Mouse (Mus musculus): ENCODE measurements around the gene Fam163a.

Fam163a gene

GRCm38 (mm10) chr1:156074575-156074974, 130.3 kb downstream of the Fam163a start:
- peak; percentile 92 for DNase-seq

GRCm38 (mm10) chr1:156073169-156073821, 131.5 kb downstream of the Fam163a start:
- DNase-seq = no peak

- no peak for DNase-seq
These were observed 134.7 kb downstream of the Fam163a start for GRCm38 (mm10) chr1:156070106-156070505.

- no peak for DNase-seq
These were observed 138.7 kb downstream of the Fam163a start for GRCm38 (mm10) chr1:156066133-156066532.

DNA sequence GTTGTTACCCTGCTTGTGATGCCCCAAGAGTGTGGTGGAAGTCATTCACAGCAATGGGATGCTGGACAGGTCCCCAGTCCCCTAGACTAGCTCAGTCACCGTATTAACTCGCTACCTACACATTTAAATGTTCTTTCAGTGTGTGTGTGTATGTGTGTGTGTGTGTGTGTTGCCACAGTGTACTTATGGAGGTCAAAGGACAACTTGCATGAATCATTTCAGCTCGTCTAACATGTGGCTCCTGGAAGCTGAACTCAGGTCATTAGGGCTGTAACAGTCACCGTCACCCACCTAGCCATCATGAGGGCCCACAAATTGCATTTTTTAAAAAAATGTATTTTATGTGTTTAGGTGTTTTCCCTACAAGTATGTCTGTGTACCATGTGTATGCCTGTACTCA, 142.6 kb downstream of the Fam163a start:
- DNase-seq = no peak

- DNase-seq = no peak
These were observed 146.6 kb downstream of the Fam163a start for GRCm38 (mm10) chr1:156058207-156058606.

- DNase-seq = no peak
These were observed 158.1 kb downstream of the Fam163a start for GRCm38 (mm10) chr1:156046688-156047087.

DNA sequence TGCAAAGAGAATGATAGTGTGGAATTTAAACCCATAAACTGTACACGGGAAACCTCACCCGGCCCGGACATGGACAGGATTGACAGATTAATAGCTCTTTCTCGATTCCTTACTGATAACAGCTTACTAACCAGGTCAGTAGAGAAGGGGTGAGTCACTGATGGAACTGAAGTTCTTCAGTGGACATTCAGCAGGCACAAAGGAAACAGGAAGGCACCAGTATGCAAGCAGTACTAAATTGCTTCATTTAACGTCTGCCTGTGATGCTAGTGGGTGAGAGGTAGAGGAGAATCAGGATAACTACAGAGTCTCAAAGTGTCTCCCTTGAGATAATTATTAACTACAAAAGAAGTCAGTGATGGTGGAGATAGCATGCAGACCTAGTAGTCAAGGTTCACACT, 160.6 kb downstream of the Fam163a start:
- peak; percentile 60 for DNase-seq

GRCm38 (mm10) chr1:156043027-156043426, 161.8 kb downstream of the Fam163a start:
- peak; percentile 92 for DNase-seq

DNA sequence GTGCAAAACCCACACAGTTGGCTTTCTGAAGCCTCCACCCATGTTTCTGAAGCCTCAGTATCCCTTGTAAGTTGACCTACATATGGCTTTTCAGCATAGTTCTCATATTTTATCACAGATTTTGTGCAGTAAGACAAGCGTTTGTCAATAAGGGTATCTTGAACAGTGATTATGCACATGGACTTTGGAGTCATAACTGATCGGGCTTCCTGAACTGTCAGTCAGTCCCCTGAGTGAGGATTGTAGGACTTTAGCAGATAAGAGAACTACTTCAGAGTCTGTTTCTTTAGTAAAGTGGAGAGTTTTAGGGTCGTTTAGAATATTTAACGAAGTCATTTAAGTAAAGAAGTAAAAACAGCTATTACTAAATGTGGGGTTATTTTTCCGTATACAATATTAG, 162.3 kb downstream of the Fam163a start:
- DNase-seq = peak; percentile 25

- peak; percentile 22 for DNase-seq
These were observed 163.2 kb downstream of the Fam163a start for GRCm38 (mm10) chr1:156041451-156042241.

DNA sequence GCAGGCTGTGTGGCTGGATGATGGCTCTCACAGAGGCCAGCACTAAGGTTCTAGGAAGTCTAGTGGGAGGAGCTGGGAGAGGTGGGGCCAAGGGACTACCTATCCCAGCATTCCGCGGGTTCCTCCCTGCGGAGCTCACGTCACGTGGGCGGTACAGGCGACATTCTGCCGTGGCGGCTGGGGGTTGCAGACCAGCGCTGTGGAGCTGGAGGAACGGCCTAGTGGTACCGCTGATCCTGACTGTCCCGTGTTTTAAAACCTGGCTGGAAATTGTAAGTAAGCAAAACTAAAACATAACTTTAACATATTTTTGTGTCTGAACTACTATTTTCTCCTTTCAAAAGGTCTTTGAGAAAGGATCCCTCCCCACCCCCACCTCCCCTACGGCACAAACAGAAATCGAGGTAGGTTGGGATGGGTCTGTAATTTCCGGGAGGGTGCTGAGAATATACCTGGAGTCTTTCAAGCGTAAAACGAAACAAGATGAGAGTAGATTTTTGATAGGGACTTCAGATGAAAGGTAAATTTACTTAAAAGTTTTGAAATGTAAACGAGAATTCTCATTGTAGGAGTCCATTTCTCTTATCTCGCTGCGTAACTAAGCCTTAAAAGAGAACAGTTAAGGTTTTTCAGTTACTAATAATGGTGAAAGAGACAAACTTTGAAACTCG, 164.0 kb downstream of the Fam163a start:
- peak; percentile 99 for DNase-seq

DNA sequence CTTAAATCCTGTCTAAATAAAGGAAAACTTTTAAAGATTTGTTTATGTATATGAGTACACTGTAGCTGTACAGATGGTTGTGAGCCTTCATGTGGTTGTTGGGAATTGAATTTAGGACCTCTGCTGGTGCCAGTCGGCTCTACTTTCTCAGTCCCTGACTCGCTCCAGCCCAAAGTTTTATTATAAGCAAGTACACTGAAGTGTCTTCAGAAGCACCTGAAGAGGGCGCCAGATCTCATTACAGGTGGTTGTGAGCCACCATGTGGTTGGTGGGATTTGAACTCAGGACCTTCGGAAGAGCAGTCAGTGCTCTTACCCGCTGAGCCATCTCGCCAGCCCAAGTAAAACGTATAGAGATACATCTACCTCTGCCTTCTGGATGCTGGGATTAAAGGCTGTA, 164.8 kb downstream of the Fam163a start:
- peak; percentile 89 for DNase-seq

DNA sequence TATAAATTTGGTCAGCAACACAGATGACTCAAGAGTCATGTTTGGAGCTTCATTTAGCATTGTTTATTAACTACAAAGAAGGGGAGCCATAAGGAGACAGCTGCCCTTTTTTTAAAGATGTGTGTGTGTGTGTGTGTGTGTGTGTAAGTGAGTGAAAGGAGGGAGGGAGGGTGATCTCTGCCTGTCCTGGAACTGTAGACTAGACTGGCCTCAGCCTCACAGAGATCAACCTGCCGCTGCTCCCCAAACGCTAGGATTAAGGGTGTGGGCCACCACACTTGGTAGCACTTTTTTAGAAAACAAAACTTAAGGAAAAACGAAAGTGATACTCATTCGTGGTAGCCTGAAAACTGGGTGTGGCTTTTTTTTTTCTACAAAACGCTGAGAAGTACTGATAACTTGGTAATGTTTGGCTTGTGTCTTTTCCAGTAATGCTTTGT, 167.7 kb downstream of the Fam163a start:
- DNase-seq = peak; percentile 97

DNA sequence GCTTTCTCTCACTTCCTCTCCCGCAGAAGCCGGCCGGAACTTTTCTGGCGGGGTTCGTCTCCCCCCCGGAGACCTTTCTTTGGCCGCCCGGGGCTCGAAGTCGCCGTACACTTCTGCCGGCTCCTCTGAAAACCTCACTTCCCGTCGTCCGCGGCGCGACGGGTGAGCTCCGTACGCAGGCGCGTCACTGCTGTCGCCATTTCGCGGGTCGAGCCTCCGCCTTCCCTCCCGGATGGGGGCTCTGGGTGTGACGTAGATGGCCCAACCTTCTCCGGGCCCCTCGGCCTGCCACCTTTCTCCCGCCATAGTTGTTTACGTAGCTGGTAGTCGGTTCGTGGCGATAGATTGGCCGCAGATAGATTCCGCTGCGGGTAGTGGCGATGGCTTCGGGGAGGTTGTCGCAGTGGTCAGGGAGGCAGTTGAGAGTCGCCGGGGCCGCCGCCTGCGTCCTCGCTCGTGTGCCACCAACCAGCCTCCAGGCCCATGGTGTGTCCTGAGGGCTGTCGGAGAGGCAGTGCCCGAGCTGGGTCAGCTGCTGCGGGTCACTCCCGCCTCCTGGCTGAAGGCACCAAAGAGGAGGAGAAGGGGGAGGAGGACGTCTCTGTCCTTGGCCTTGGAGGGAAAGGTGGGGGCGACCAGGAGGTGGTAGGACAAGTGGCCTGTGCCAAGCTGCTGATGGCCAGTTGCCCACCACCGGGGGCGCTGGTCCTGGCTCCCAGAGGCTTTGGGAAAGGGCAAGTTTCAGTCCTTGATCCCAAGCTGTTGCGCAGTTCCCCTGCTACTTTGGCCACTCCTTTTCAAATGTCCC, 168.7 kb downstream of the Fam163a start, which contains the start of gene Tor1aip1:
Tor1aip1 (minus strand) TSS at position 551 of the 808 bp plus-strand sequence.
- DNase-seq = peak; percentile 100

- DNase-seq = peak; percentile 99
These were observed 169.4 kb downstream of the Fam163a start, which contains the start of gene Tor1aip2 for GRCm38 (mm10) chr1:156035269-156035929. Gene Tor1aip2, plus strand, starts transcription at chr1:156035403.

DNA sequence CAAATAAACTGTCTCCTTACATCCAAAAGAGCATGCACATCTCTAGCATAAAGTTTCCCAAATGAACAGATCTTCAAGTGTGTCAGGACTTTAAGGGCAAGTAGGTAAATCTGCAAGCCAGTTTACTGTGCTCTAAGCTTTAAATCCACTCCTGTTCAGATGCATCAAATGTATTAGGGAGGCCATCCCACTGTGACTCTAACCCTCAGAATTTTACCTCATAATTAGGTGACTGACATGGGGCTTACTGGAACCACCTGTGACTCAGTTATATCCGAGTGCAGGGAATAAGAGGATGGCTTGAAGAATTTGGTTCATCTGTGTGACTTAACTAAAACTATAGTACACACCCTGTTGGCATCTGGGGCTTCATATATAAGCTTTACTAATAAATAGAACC, 170.2 kb downstream of the Fam163a start:
- DNase-seq = peak; percentile 83

DNA sequence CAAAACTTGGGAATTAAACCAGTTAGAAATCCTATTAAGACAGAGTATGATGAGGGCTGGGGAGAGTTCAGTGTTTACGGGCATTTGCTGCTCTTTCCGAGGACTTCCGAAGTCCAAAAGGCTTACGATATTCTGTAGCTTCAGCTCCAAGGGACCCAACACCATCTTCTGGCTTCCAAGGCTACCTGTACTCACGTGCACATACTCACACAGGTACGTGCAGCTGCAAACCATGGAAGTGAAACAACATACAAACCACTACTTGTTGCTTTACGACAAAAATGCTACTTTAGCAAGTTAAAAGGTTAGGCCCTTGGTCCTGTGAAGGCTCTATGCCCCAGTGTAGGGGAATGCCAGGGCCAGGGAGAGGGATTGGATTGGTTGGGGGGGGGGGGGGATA, 170.9 kb downstream of the Fam163a start:
- peak; percentile 77 for DNase-seq

DNA sequence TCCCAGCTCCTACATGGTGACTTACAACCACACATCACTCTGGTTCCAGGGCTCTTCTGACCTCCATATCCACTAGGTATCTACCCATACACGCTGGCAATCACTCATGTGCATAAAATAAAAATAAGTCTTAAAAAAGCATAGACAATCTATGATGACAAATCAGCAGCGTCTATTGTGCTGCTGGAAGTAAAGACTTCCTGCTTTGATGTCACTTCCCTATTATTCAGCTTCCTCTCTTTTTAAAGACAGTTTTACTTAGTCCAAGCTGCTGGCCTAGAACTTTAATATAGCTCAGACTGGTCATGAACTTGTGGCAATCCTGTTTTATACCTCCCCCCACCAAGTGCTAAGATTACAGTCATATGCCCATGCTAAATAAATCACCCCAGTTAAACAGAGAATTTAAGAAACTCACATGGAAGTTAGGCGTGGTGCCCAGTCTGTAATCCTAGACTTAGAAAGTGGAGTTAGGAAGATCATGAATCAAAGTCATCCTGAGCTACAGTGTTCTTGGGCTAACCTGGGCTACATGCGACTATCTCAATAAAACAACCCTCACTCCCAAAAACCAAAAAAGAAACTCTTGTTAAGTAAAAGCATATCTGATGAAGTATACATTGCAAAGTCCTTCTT, 176.4 kb downstream of the Fam163a start:
- no peak for DNase-seq

- no peak for DNase-seq
These were observed 177.0 kb downstream of the Fam163a start for GRCm38 (mm10) chr1:156027849-156028248.

Measured in heart, adult 11 months (tissue).